Mouse (Mus musculus) embryonic facial prominence, embryonic 14.5 days (tissue): ENCODE data around the gene Abat. TPM values are rescaled to one million over a fixed set of nuclear protein-coding genes. Genes with fewer than 3 reads are reported as not detected.

Experiments
- ATAC-seq: fragments of 200-750 bp; cut with Nextera tagmentation; 2 replicates; pipeline ENCODE4 v1.8.0; 2017; ENCODE audit warnings: low read depth, moderate number of reproducible peaks, moderate TSS enrichment
- DNase-seq: peaks from one replicate; pipeline ENCODE4 v3.0.0-alpha.2; 2015; ENCODE audit warnings: low spot score
- H3K27ac ChIP-seq: fragments of 300-500 bp; sonication (generic); replicated peaks from 2 replicates; pipeline ENCODE4 v1.5.1; 2014; ENCODE audit warnings: low read depth, mild to moderate bottlenecking, low read length, moderate library complexity
- H3K27me3 ChIP-seq: fragments of 300-500 bp; sonication (generic); replicated peaks from 2 replicates; pipeline ENCODE4 v1.6.1; 2014; ENCODE audit warnings: low read length; ENCODE audit not compliant: control insufficient read depth, insufficient read depth
- H3K36me3 ChIP-seq: fragments of 300-500 bp; sonication (generic); 2 replicates; pipeline ENCODE4 v1.6.1; 2014; ENCODE audit warnings: low read length, mixed read lengths; ENCODE audit not compliant: control insufficient read depth, insufficient read depth
- H3K4me1 ChIP-seq: fragments of 300-500 bp; sonication (generic); 2 replicates; pipeline ENCODE4 v1.6.1; 2014; ENCODE audit warnings: antibody characterized with exemption, low read length; ENCODE audit not compliant: control insufficient read depth, insufficient read depth
- H3K4me2 ChIP-seq: fragments of 300-500 bp; sonication (generic); 2 replicates; pipeline ENCODE4 v1.6.1; 2014; ENCODE audit warnings: low read depth, mild to moderate bottlenecking, low read length, moderate library complexity, mixed read lengths
- H3K4me3 ChIP-seq: fragments of 300-500 bp; sonication (generic); 2 replicates; pipeline ENCODE4 v1.5.1; 2014; ENCODE audit warnings: low read depth, mild to moderate bottlenecking, low read length
- H3K9ac ChIP-seq: fragments of 300-500 bp; sonication (generic); 2 replicates; pipeline ENCODE4 v1.6.1; 2014; ENCODE audit warnings: low read depth, mild to moderate bottlenecking, low read length, moderate library complexity, mixed read lengths
- H3K9me3 ChIP-seq: fragments of 300-500 bp; sonication (generic); 2 replicates; pipeline ENCODE4 v1.6.1; 2016; ENCODE audit warnings: low read length; ENCODE audit not compliant: control insufficient read depth
- WGBS: fragments of 180-500 bp; shearing (Covaris S2); extraction: QIAGEN DNeasy Blood & Tissue Kit; methylation state at CpG from one replicate; pipeline ENCODE4 v1.1.7; 2014; 5-methylcytosine and 5-hydroxymethylcytosine counted together
- polyA plus RNA-seq: library from polyadenylated mRNA; unstranded; fragments of >200 nt; fragmentation: Nextera tagmentation; extraction: Ambion mirVana; gene quantifications from 2 replicates; pipeline ENCODE4 v1.2.1, GENCODE M21; 2014

Gene Abat
- polyA plus RNA-seq, 1 experiment from 2014 or later: 18.0 TPM

DNA sequence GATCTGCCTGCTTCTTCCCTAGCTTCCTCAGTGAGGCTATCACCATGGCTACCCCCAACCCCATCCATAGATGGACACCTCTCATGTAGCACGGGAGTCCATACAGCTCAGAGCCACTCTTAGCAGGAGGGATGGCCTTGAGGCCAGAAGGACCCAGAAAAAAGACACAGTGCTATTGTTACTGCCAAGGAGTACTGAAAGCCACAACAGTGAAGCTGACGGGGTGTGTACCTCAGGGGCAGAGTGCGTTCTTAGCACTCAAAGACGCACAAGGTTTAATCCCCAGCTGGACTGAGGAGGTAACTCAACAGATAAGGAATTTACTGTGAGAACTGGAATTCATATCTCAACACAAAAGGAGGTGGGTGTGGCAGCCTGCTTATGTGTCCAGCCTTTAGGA, 59.8 kb downstream of the Abat start:
- DNase-seq (no peak), ATAC-seq (no peak)
- Histone ChIP-seq H3K36me3 (0 out of 2 replicates have a peak, but pooled peaks cover 4% of the 10 kb centered on the region), H3K4me2 (no peak overlapping the region), H3K4me3 (no peak overlapping the region), H3K9ac (no peak overlapping the region), H3K9me3 (no peaks in the 10 kb centered on the region), H3K27me3 (no peaks in the 10 kb centered on the region), H3K4me1 (no peaks in the 10 kb centered on the region), H3K27ac (no peak overlapping the region)
- 70% methylated on average over 4 of the region's 4 CpGs for WGBS

GRCm38 (mm10) chr16:8573751-8574150, 60.5 kb downstream of the Abat start:
- H3K9me3 ChIP-seq: no peaks in the 10 kb centered on the region
- no peak overlapping the region for H3K4me2 ChIP-seq
- no peaks in the 10 kb centered on the region for H3K4me1 ChIP-seq
- no peak for ATAC-seq
- WGBS: 9% methylated on average over 3 of the region's 3 CpGs
- H3K9ac ChIP-seq: no peak overlapping the region
- no peak overlapping the region for H3K27ac ChIP-seq
- 0 out of 2 replicates have a peak, but pooled peaks cover 4% of the 10 kb centered on the region for H3K36me3 ChIP-seq
- DNase-seq: no peak
- no peaks in the 10 kb centered on the region for H3K27me3 ChIP-seq
- H3K4me3 ChIP-seq: no peak overlapping the region

DNA sequence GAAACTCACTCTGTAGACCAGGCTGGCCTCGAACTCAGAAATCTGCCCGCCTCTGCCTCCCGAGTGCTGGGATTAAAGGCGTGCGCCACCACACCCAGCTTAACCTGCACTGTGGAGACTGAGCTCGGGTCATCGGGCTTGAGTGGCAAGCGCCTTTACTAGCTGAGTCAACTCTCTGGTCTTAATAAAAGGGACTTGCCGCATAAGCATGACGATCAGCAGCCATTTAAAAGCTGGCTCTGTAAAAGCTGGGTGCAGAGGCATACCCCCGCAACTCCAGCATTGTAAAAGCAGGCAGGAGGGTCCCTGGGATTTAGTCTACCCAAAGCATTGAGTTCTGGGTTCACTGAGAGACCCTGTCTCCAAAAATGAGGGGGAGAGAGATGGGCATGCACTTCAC, 61.1 kb downstream of the Abat start:
- no peaks in the 10 kb centered on the region for H3K4me1 ChIP-seq
- WGBS: 86% methylated on average over 9 of the region's 11 CpGs
- DNase-seq (no peak), ATAC-seq (no peak)
- no peak overlapping the region for H3K27ac ChIP-seq
- H3K9me3 ChIP-seq: no peaks in the 10 kb centered on the region
- H3K9ac ChIP-seq: no peak overlapping the region
- H3K27me3 ChIP-seq: no peaks in the 10 kb centered on the region
- 0 out of 2 replicates have a peak, but pooled peaks cover 4% of the 10 kb centered on the region for H3K36me3 ChIP-seq
- H3K4me2 ChIP-seq: no peak overlapping the region
- H3K4me3 ChIP-seq: no peak overlapping the region

DNA sequence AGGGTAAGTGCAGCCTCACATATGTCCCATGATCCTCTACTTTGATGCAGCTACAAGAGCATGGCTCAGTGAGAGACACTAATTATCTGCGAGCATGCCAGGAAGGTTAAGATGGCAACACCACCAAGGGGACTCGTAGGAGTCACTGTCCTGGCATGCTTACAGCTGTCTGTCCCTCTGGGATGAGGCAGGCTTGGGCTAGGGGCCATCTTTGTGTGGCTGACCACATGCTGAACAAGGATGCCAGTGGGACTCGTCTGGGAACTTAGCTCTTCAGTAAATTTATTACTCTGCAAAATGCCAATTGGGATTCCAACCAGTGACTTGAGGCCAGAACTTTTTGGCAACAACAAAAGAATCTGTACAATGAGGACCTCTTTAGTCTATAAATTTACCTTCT, 62.9 kb downstream of the Abat start:
- Histone ChIP-seq H3K9me3 (no peaks in the 10 kb centered on the region), H3K27ac (no peak overlapping the region), H3K27me3 (no peaks in the 10 kb centered on the region), H3K36me3 (0 out of 2 replicates have a peak, but pooled peaks cover 4% of the 10 kb centered on the region), H3K4me2 (no peak overlapping the region), H3K4me1 (no peaks in the 10 kb centered on the region), H3K4me3 (no peak overlapping the region), H3K9ac (no peak overlapping the region)
- WGBS: 74% methylated on average over 3 of the region's 3 CpGs
- DNase-seq: no peak
- no peak for ATAC-seq

DNA sequence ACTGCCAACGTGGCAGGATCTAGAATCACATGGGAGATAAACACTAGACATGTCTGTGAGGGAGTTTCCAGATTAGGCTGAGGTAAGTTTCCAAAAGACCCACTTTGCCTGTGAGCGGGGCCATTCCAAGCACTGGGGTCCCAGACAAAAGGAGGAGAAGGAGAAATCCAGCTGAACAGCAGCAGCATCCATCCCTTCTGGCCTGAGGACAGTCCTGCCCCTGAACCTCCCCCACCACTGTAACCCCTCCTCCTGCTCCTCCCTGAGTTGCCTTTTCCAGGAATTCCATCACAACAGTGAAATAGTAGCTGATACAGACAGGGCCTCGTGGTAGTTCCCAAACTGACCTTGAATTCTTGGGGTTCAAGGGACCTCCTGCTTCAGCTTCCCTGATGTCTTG, 63.7 kb downstream of the Abat start:
- Histone ChIP-seq H3K36me3 (peaks cover 4% of the 10 kb centered on the region; the same call in 1 of the 2 replicates), H3K9ac (no peak overlapping the region), H3K4me1 (no peaks in the 10 kb centered on the region), H3K27ac (no peak overlapping the region), H3K4me2 (no peak overlapping the region), H3K4me3 (no peak overlapping the region), H3K9me3 (no peaks in the 10 kb centered on the region), H3K27me3 (no peaks in the 10 kb centered on the region)
- no peak for DNase-seq
- ATAC-seq: no peak
- 72% methylated on average over 3 of the region's 3 CpGs for WGBS

DNA sequence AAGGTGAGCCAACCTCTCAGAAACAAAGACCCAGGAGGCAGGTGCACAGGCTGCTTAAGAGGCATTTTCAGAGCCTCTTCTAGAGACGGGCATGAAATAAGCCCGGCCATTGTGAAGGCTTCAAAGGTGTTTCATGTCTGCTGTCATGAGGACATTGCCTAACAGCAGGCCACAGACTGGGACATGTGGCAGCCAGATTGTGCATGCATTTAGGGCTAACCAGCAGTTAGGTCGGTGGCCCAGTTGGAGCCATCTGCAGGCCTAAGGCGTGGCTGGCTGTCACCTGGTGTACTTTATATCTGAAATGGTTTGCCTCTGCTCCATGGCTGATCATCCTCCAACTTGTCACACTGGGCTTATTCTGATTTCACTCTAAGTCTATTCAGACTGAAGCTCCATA, 65.1 kb downstream of the Abat start:
- H3K27ac ChIP-seq: no peak overlapping the region
- 0 out of 2 replicates have a peak, but pooled peaks cover 4% of the 10 kb centered on the region for H3K9me3 ChIP-seq
- no peak overlapping the region for H3K4me3 ChIP-seq
- no peaks in the 10 kb centered on the region for H3K27me3 ChIP-seq
- DNase-seq: no peak
- ATAC-seq: no peak
- peaks cover 12% of the 10 kb centered on the region; the same call in 1 of the 2 replicates for H3K36me3 ChIP-seq
- H3K9ac ChIP-seq: no peak overlapping the region
- no peak overlapping the region for H3K4me2 ChIP-seq
- WGBS: 71% methylated on average over 4 of the region's 4 CpGs
- no peaks in the 10 kb centered on the region for H3K4me1 ChIP-seq

DNA sequence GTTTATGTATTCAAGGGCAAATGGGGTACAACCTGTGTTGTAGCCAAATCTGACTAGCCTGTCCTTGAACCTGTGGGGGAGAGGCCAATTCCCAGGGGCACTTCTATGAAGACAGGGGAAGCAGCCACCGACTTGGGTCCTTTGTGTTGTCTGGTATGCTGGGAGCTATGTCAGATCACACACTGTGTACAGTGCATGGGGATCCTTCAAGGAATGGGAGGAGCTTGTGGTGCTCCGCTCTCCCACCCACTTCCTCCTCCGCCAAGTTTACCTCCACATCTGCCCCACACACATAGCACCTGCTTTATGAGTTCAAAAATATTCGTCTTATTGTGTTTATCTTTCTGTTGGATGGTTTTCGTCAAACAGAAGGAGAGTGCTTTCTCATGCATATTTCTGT, 66.3 kb downstream of the Abat start:
- Histone ChIP-seq H3K4me3 (no peak overlapping the region), H3K4me1 (no peaks in the 10 kb centered on the region), H3K9me3 (0 out of 2 replicates have a peak, but pooled peaks cover 4% of the 10 kb centered on the region), H3K27me3 (no peaks in the 10 kb centered on the region), H3K9ac (no peak overlapping the region), H3K36me3 (peaks cover 12% of the 10 kb centered on the region), H3K27ac (no peak overlapping the region), H3K4me2 (no peak overlapping the region)
- 69% methylated on average over 5 of the region's 5 CpGs for WGBS
- no peak for DNase-seq
- ATAC-seq: no peak

DNA sequence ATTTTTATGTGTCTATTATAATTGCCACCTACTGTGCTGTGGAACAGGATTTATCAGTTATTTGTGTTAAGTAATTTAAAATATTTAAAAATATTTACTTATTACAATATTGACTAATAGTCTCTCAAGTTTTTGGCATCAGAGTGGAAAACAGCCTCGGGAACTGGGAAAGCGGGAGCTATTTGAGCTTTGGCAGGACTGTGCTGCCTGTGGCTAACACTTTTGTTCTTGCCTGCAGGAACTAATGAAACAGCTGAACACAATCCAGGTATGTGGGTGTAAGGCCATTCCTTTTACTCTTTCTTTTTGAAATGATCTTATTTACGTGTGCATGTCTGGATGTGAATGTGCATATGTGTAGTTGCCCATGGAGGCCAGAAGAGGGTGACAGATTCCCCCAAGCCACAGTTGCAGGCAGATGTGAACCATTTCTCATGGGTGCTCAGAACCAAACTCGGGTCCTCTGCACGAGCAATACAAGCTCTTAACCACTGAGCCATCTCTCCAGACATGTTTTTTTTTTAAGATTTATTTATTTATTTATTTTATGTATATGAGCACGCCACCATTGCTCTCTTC, 68.5 kb downstream of the Abat start:
- Histone ChIP-seq H3K9ac (no peak overlapping the region), H3K4me2 (no peak overlapping the region), H3K27me3 (no peaks in the 10 kb centered on the region), H3K4me1 (no peaks in the 10 kb centered on the region), H3K36me3 (peaks cover 24% of the 10 kb centered on the region), H3K27ac (no peak overlapping the region), H3K4me3 (no peak overlapping the region), H3K9me3 (0 out of 2 replicates have a peak, but pooled peaks cover 4% of the 10 kb centered on the region)
- ATAC-seq (no peak), DNase-seq (no peak)
- WGBS: 93% methylated on average over 6 of the region's 6 CpGs

DNA sequence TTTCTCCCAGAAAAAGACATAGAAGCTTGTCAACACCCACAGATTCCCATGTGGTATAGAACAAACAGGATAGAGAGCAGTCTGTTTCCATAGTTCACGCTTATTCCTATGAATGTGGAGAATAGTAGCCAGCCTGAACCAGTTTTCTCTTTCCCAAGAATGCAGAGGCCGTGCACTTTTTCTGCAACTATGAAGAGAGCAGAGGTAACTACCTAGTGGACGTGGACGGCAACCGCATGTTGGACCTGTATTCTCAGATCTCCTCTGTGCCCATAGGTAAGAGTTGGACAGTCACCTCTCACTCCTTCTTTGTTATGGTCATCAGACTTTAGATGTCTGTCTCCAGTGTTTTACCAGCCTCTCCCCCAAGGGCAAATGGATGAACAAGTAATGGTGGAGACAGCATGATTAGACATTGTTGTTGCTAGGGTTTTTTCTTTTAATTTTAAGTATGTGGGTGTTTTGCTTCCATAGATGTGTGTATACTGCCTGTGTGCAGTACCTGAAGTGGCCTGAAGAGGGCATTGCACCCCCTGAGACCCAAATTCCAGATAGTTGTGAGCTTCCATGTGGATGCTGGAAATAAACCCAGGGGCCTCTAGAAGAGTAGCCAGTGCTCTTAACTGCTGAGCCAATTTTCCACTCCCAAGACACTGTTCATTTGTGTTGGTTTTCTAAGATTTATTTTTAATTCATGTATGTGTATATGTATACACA, 69.5 kb downstream of the Abat start:
- H3K27me3 ChIP-seq: no peaks in the 10 kb centered on the region
- 0 out of 2 replicates have a peak, but pooled peaks cover 4% of the 10 kb centered on the region for H3K9me3 ChIP-seq
- no peaks in the 10 kb centered on the region for H3K4me1 ChIP-seq
- ATAC-seq: no peak
- H3K36me3 ChIP-seq: peaks cover 24% of the 10 kb centered on the region
- no peak overlapping the region for H3K9ac ChIP-seq
- H3K4me2 ChIP-seq: no peak overlapping the region
- no peak for DNase-seq
- 95% methylated on average over 5 of the region's 5 CpGs for WGBS
- no peak overlapping the region for H3K27ac ChIP-seq
- no peak overlapping the region for H3K4me3 ChIP-seq
